21 mouse cellular contexts compared by ENCODE assay signal in the genomic region with DNA sequence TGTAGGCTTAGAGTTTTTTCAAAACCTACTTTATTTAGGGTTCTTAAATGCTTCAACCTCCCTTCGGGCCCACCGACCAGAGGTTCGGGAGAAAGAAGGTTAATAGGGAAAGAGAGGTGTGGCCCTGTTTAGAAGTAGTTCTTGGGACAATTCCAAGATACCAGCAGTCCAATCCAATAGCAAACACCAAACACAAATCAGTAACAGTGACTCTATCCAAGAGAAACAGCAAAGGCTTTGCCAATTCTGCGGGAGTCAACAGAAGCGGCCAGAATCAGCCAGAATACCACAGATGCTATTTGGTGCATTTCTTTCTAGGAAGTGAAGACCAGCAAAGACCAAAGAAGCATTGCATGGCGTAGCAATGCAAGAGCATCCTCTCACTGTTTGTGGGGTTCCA.
"Had no signal": no experiment of that assay in that cellular context is flagged by ENCODE, and none has a peak within 500 bp of the region (broad histone marks: within the 10 kb centered on the region; RNA-seq: fewer than 3 reads in every experiment).

No protein-coding gene starts in this region.

- H3K27me3 ChIP-seq: limb, embryonic 13.5 days; liver, embryonic 13.5 days; lung, embryonic 15.5 days; midbrain, embryonic 12.5 days; midbrain, embryonic 15.5 days; neural tube, embryonic 13.5 days had no signal

- H3K4me2 ChIP-seq: limb, embryonic 13.5 days; liver, embryonic 13.5 days; lung, embryonic 15.5 days; midbrain, embryonic 12.5 days; midbrain, embryonic 15.5 days; neural tube, embryonic 13.5 days had no signal

- H3K27ac ChIP-seq: limb, embryonic 10.5 days; limb, embryonic 13.5 days; liver, embryonic 13.5 days; midbrain, embryonic 12.5 days; midbrain, embryonic 15.5 days; neural tube, embryonic 13.5 days had no signal

- ATAC-seq: midbrain, embryonic 15.5 days had no signal

- H3K9me3 ChIP-seq: limb, embryonic 10.5 days; liver, embryonic 13.5 days; lung, embryonic 15.5 days; midbrain, embryonic 15.5 days had no signal

- H3K4me1 ChIP-seq: lung, embryonic 15.5 days had no signal

- H3K9ac ChIP-seq: limb, embryonic 13.5 days; liver, embryonic 13.5 days; lung, embryonic 15.5 days; midbrain, embryonic 12.5 days; midbrain, embryonic 15.5 days; neural tube, embryonic 13.5 days had no signal

- DNase-seq: kidney, adult 18-20 months; kidney, adult 9 months; kidney, postnatal 14 days; kidney, postnatal 4 days; layer of hippocampus, adult 9-11 months; liver; liver, embryonic 13.5 days; lung, postnatal 10 days; lung, postnatal 4 days; retina, postnatal 1 day; right cerebral cortex, postnatal 25 days; thymus, adult 2 months; thymus, postnatal 14 days; thymus, postnatal 4 days had no signal

- H3K4me3 ChIP-seq: limb, embryonic 10.5 days; limb, embryonic 13.5 days; liver, embryonic 13.5 days; lung, embryonic 15.5 days; midbrain, embryonic 12.5 days; midbrain, embryonic 15.5 days; myocyte; neural tube, embryonic 13.5 days had no signal

- H3K36me3 ChIP-seq: limb, embryonic 10.5 days; limb, embryonic 13.5 days; liver, embryonic 13.5 days; lung, embryonic 15.5 days; midbrain, embryonic 12.5 days; midbrain, embryonic 15.5 days; neural tube, embryonic 13.5 days had no signal
